Mouse (Mus musculus) kidney, adult 2 months (tissue): Measurements from ENCODE around the gene Hmcn1.

ENCODE experiments used
- CTCF ChIP-seq: fragments of 200-500 bp; conservative IDR thresholded peaks from 2 replicates; pipeline ENCODE4 v1.5.1; 2011; ENCODE audit warnings: low read depth, mild to moderate bottlenecking, control low read depth, low read length, moderate library complexity, mixed read lengths; ENCODE audit not compliant: insufficient read depth, insufficient read length
- POLR2A ChIP-seq: fragments of 200-500 bp; IDR thresholded peaks from one replicate; pipeline ENCODE4 v1.6.1; 2011; ENCODE audit warnings: low read depth, low read length, control low read depth

GRCm38 (mm10) chr1:150569820-150570543 lies 423.3 kb downstream of the Hmcn1 start:
- TF ChIP-seq CTCF (no peak), POLR2A (no peak)
